Mouse (Mus musculus) CD8-positive naive resting alpha-beta T cell, adult 2 months (primary cell): ENCODE data around the gene Lgi4.

Experiments
- DNase-seq, 2 experiments: peaks; one replicate each; pipeline ENCODE4 v3.0.0; 2022; ENCODE audit warnings: low read depth in 2 of 2, low spot score in 2 of 2

Lgi4 gene

GRCm38 (mm10) chr7:31100786-31101185, 41.6 kb downstream of the Lgi4 start:
- no peak for DNase-seq

- no peak for DNase-seq
These were observed 46.1 kb downstream of the Lgi4 start for GRCm38 (mm10) chr7:31105061-31105768.

- no peak for DNase-seq
These were observed 47.0 kb downstream of the Lgi4 start for GRCm38 (mm10) chr7:31106166-31106565.

- DNase-seq = no peak
These were observed 48.6 kb downstream of the Lgi4 start for GRCm38 (mm10) chr7:31107781-31108180.

GRCm38 (mm10) chr7:31109091-31109490, 49.9 kb downstream of the Lgi4 start:
- DNase-seq = no peak

- DNase-seq = no peak
These were observed 50.7 kb downstream of the Lgi4 start for GRCm38 (mm10) chr7:31109796-31110195.

GRCm38 (mm10) chr7:31110861-31111385, 51.8 kb downstream of the Lgi4 start:
- no peak for DNase-seq

- DNase-seq = no peak
These were observed 52.9 kb downstream of the Lgi4 start for GRCm38 (mm10) chr7:31112036-31112435.

- DNase-seq = no peak
These were observed 54.7 kb downstream of the Lgi4 start for GRCm38 (mm10) chr7:31113800-31114199.

- no peak for DNase-seq
These were observed 55.5 kb downstream of the Lgi4 start for GRCm38 (mm10) chr7:31114646-31115045.

- no peak for DNase-seq
These were observed 56.0 kb downstream of the Lgi4 start, which contains the start of gene Hpn for GRCm38 (mm10) chr7:31115182-31115581. TSS of gene Hpn (minus strand) at chr7:31115290.

GRCm38 (mm10) chr7:31115587-31116043, 56.5 kb downstream of the Lgi4 start:
- no peak for DNase-seq

- DNase-seq = no peak
These were observed 57.6 kb downstream of the Lgi4 start for GRCm38 (mm10) chr7:31116721-31117145.

- DNase-seq = no peak
These were observed 58.3 kb downstream of the Lgi4 start for GRCm38 (mm10) chr7:31117465-31117864.

- DNase-seq = no peak
These were observed 59.3 kb downstream of the Lgi4 start for GRCm38 (mm10) chr7:31118486-31118885.

- no peak for DNase-seq
These were observed 60.4 kb downstream of the Lgi4 start for GRCm38 (mm10) chr7:31119556-31119955.
